Mouse (Mus musculus) adrenal gland (tissue): ENCODE measurements around the gene Olfr177.

Source experiments
- intact Hi-C: fragments of 180-260 bp; cut with DNase I; formaldehyde crosslinking; loops from one replicate; pipeline ENCODE4 v1.15.1; 2025
- long read RNA-seq, 2 experiments: library from polyadenylated mRNA; unstranded; transcript quantifications; one replicate each; pipeline ENCODE4 v2.0.0; 2020; ENCODE audit warnings: borderline replicate concordance in 1 of 2; ENCODE audit not compliant: insufficient replicate concordance in 1 of 2

The Olfr177 gene
- long read RNA-seq, experiment 1: 0 reads
- long read RNA-seq, experiment 2: 0 reads

DNA sequence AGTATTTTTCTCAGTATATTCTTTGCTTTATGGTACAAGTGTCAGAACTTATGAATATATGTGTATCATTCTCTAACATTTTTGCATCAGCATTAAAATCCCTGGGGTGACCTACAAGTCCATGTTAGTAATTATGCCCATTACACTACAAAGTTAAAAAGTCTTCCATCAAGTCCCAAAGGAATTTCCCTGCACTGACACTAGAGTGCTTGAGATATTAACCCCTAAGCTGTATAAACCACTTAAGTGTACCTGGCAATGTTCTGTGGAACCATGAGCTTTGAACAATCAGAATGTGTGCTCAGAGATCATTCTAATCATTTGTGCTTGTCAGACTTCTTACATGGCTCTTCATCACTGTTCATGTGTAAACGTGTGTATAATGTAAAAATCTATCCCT is at the start of gene Olfr177:
Gene Olfr177 (minus strand): TSS at position 101 of the 400 bp plus-strand sequence.
- intact Hi-C loops: no loop called here

DNA sequence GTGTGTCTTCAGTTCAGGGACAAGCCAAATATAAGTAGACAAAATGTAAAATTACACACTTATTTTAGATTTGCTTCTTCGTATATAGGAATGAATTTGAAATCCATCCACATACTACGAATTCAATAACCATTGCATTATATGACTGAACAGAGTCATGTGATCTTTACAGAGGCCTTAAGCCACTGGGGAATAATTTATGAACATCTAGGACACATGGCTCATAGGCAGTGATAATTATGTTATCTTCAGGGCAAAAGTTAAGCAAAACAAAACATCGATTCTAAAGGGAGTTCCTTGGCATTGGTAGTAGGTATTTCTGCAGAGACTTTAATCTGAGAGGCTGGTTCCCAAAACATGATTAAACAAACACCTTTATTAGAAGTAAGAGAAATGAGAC is 17.4 kb upstream of the Olfr177 start, which contains the start of gene Olfr178:
Gene Olfr178 (minus strand): TSS at position 101 of the 400 bp plus-strand sequence.
- intact Hi-C loops: no loop called here

DNA sequence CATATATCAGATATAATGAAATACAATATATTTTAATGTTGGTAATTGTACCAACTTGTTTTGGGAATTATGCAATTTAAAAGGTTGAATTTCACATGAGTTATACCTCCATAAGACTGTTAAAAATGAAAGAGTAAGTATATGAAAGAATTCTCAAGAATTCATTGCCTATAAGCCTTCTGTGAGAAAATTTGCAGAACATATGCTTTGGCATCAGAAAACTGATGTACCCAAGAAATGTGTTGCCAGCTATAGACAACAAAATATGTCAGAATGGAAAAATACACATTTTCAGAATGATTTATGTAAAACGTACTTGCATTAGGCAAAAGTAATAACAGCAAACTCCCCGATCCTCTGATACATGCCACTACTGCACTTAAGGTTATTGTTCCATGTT is 9.8 kb upstream of the Olfr177 start:
- intact Hi-C loops: no loop called here

DNA sequence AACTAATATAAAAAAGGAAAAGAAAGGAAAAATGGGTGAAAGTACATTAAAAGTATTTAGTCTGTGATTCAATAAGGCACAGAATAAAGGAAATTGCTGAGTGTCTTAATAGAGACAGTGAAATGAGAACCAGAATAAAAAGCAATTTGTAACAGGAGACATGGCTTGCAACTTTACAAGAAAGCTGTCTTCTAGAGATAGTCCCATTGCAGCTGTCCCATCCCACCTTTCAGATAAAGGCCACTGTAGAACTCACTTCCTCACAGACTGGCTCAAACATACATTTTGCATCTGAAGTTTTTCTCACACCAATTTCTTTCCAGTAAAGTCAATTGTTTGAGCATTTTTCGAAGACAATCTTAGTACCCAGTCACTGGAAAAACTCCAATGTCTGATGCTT is 13.1 kb downstream of the Olfr177 start:
- intact Hi-C loops: no loop called here

DNA sequence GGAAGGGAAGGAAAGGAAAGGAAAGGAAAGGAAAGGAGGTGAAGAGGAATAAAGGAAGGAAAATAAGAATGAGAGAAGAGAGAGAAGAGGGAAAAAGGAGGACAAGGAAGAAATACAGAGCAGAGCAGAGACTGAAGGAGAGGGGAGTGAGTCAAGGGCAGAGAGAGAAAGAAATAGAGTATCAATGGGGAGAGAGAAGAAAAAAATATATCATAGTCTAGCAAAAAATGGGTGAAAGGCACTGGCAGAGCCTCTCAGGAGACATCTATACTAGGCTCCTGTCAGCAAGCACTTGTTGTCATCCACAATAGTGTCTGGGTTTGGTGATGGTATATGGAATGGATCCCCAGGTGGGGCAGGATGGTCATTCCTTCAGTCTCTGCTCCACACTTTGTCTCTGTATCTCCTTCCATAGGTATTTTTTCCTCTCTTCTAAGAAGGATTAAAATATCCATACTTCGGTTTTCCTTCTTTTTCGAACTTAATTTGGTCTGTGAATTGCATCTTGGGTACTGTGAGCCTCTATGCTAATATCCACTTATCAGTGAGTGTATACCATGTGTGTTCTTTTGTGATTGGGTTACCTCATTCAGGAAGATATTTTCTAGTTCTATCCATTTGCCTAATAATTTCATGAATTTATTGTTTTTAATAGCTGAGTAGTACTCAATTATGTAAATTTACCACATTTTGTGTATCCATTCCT is 14.4 kb downstream of the Olfr177 start:
- intact Hi-C loops: no loop called here

DNA sequence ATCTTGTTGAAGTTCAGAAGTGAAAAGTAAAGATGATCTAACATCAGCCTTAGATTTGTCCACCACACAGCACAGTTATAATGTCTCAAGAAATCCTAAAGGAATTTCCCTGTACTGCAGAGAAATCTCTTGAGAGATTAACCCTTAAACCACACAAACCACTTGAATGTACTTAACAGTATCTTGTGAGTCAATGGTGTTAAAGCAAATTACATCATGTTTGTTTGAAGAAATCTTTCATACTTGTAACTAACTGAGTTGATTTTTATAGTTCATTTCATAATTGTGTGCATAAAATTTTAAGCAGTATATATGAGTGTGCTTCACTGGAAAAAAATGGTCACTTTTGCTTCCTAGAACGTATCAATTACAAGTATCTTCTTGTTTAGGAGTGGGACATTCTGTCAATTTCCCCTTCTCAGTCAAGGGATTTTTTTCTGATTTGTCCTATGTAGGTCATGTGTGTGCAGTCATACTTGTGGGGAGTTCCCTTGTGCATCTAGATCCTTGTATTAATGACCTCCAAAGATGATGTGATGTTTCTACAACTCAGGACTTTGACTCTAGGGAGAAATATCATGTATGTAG is 47.7 kb downstream of the Olfr177 start, which contains the start of gene Olfr175-ps1:
Gene Olfr175-ps1 (minus strand): TSS at position 51 of the 588 bp plus-strand sequence.
- intact Hi-C loops: no loop called here
